Mouse (Mus musculus) G1E (cell line): ENCODE results near the gene Guf1. TPM values are rescaled to one million over a fixed set of nuclear protein-coding genes. Genes with fewer than 3 reads are reported as not detected.

ENCODE experiments used
- ATAC-seq: 2 replicates; pipeline ENCODE4 v1.8.0; 2016; ENCODE audit warnings: mild to moderate bottlenecking; ENCODE audit not compliant: insufficient number of reproducible peaks, poor library complexity, low FRiP score, severe bottlenecking; ENCODE audit errors: extremely low read depth
- DNase-seq: peaks from one replicate; pipeline ENCODE4 v3.0.0; 2012; ENCODE audit warnings: low spot score
- H3K27me3 ChIP-seq: 2 replicates; pipeline ENCODE4 v1.6.1; 2012; ENCODE audit warnings: mild to moderate bottlenecking, low read length, inconsistent platforms; ENCODE audit not compliant: insufficient read depth
- H3K36me3 ChIP-seq: replicated peaks from 2 replicates; pipeline ENCODE3; 2012; ENCODE audit warnings: mild to moderate bottlenecking, inconsistent platforms
- H3K4me1 ChIP-seq: 2 replicates; pipeline ENCODE4 v1.6.1; 2012; ENCODE audit warnings: low read depth, low read length, inconsistent platforms, mixed read lengths; ENCODE audit not compliant: insufficient read depth
- H3K4me3 ChIP-seq: 2 replicates; pipeline ENCODE4 v1.5.1; 2012; ENCODE audit warnings: low read depth, mild to moderate bottlenecking, inconsistent platforms, low read length, moderate library complexity, mixed read lengths
- H3K9me3 ChIP-seq: replicated peaks from 2 replicates; pipeline ENCODE4 v1.6.1; 2012; ENCODE audit warnings: inconsistent platforms
- CTCF ChIP-seq: IDR thresholded peaks from 2 replicates; pipeline ENCODE4 v1.5.1; 2012; ENCODE audit warnings: low read depth, low read length, inconsistent platforms, mixed read lengths
- GATA1 ChIP-seq: IDR thresholded peaks from 2 replicates; pipeline ENCODE4 v1.6.1; 2012; ENCODE audit warnings: borderline replicate concordance, low read length, inconsistent platforms, mixed read lengths
- GATA2 ChIP-seq: IDR thresholded peaks from 2 replicates; pipeline ENCODE4 v1.6.1; 2012; ENCODE audit warnings: low read depth, low read length, inconsistent platforms, borderline replicate concordance
- POLR2AphosphoS5 ChIP-seq: IDR thresholded peaks from 2 replicates; pipeline ENCODE4 v1.6.1; 2012; ENCODE audit warnings: low read depth, low read length, inconsistent platforms; ENCODE audit not compliant: insufficient replicate concordance
- TAL1 ChIP-seq: conservative IDR thresholded peaks from 2 replicates; pipeline ENCODE4 v1.6.1; 2012; ENCODE audit warnings: low read depth, low read length, inconsistent platforms, mixed read lengths
- polyA plus RNA-seq: library from polyadenylated mRNA; stranded (reverse); fragments of >175 nt; gene quantifications from 2 replicates; pipeline ENCODE4 v1.2.3, GENCODE M21; 2012
- total RNA-seq, 2 experiments: library from RNA; stranded (forward) in 1 of 2; stranded (reverse) in 1 of 2; fragments of 200-1000 nt in 1 of 2; fragments of >200 nt in 1 of 2; fragmentation: Nextera tagmentation in 1 of 2; gene quantifications; 2 replicates each; pipeline ENCODE4 v1.2.3; 2014 to 2017

Guf1 gene
- total and polyA plus RNA-seq, 3 experiments, result 2.8 to 26.1 (median 20.0) TPM

DNA sequence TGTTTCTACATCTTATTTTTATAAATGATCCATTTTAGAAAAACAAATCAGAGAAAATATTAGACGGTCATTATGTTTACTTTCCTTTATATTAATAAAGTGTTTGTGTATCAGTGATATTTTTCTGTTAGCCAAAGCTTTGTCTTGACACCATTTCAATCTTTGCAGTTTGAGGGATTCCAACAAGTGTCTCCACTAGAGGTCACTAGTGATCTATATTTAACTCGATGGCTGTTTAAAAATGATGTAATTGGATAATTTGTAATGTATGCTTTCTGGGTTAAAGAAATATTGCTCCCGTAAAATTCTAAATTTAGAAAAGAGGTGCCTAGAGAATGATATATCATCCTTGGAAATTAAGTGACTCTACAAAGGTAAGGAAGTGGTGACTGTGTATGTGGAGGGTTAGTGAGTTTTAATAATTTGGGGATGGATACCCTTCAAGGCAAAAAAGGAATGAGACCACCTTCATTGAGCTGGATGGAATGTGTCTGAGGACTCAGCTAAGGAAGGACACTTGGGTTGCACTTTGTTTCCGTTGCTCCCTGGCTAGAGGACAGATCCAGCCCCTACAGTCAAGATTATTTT, 56.6 kb downstream of the Guf1 start:
- Histone ChIP-seq H3K27me3 (no peaks in the 10 kb centered on the region), H3K4me1 (no peaks in the 10 kb centered on the region), H3K4me3 (no peak overlapping the region), H3K9me3 (no peaks in the 10 kb centered on the region), H3K36me3 (no peaks in the 10 kb centered on the region)
- DNase-seq (no peak), ATAC-seq (no peak)
- TF ChIP-seq CTCF, result no peak
- TF ChIP-seq GATA2, result no peak
- TF ChIP-seq TAL1, result no peak
- no peak for TF ChIP-seq POLR2AphosphoS5

DNA sequence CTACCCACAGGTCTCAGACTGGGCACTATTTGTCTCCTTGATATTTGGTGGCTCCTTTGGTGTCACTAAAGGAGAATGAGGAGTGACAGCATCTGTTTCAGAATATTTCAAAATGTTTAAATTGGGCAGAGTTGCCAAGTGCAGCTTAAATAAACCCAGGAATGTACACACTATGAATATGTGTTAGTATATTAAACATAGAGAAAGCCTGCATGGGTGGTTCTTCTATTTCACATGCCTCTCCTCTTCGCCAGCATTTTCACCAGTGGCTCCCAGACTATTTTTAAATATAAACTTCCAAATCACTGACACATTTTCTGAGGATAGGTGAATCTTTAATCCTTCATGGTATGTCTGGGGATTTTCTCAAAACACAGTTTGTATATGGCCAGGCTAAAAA, 64.2 kb downstream of the Guf1 start:
- Histone ChIP-seq H3K9me3 (no peaks in the 10 kb centered on the region), H3K4me3 (no peak overlapping the region), H3K4me1 (no peaks in the 10 kb centered on the region), H3K36me3 (no peaks in the 10 kb centered on the region), H3K27me3 (no peaks in the 10 kb centered on the region)
- no peak for ATAC-seq
- TF ChIP-seq POLR2AphosphoS5 (no peak), CTCF (no peak), TAL1 (no peak), GATA2 (no peak), GATA1 (no peak)
- DNase-seq, result no peak

Other genes starting within 250 kb of the Guf1 start
- gene Kctd8, start 215.2 kb upstream of the Guf1 start, total RNA-seq (2014; fragmentation: Nextera tagmentation), result not detected in 2 replicates
- not detected in 2 replicates for gene Kctd8, start 215.2 kb upstream of the Guf1 start, total RNA-seq (2017)
- gene Kctd8, start 215.2 kb upstream of the Guf1 start, polyA plus RNA-seq, result not detected in 2 replicates
- not detected in 2 replicates for gene Yipf7, start 14.3 kb upstream of the Guf1 start, total RNA-seq (2014; fragmentation: Nextera tagmentation)
- 0.29 TPM in 1 of 2 replicates, not detected in the other for gene Yipf7, start 14.3 kb upstream of the Guf1 start, total RNA-seq (2017)
- not detected in 2 replicates for gene Yipf7, start 14.3 kb upstream of the Guf1 start, polyA plus RNA-seq
- 15.7 and 17.5 TPM in 2 replicates for gene Gnpda2, start 35.4 kb downstream of the Guf1 start, total RNA-seq (2014; fragmentation: Nextera tagmentation)
- gene Gnpda2, start 35.4 kb downstream of the Guf1 start, total RNA-seq (2017), result 29.0 and 30.2 TPM in 2 replicates
- gene Gnpda2, start 35.4 kb downstream of the Guf1 start, polyA plus RNA-seq, result 0.88 and 0.98 TPM in 2 replicates